Mouse (Mus musculus): Measurements from ENCODE around the gene Eaf2. TPM values are rescaled to one million over a fixed set of nuclear protein-coding genes. Genes with fewer than 3 reads are reported as not detected.
"Not testable (repeated sequence)": the region's sequence is repeated elsewhere in the genome, so short reads cannot be mapped to it uniquely, and the experiment has no call there.

The Eaf2 gene
- polyA plus RNA-seq, 1 experiment from 2014 or later, result 8.5 TPM

GRCm38 (mm10) chr16:36891415-36891814 is 16.6 kb upstream of the Eaf2 start:
- Histone ChIP-seq H3K9ac (no peak overlapping the region), H3K27me3 (no peaks in the 10 kb centered on the region), H3K9me3 (replicated peaks) (no peaks in the 10 kb centered on the region), H3K4me2 (no peak overlapping the region), H3K4me1 (no peaks in the 10 kb centered on the region), H3K4me3 (replicated peaks) (no peak overlapping the region), H3K27ac (no peak overlapping the region), H3K36me3 (peaks cover 90% of the 10 kb centered on the region)
- no peak for ATAC-seq (replicated peaks; ENCODE audit: low FRiP score)
- 91% methylated on average over 4 of the region's 4 CpGs for WGBS

GRCm38 (mm10) chr16:36890559-36890958 is 15.8 kb upstream of the Eaf2 start:
- 95% methylated on average over 3 of the region's 3 CpGs for WGBS
- no peak overlapping the region for H3K4me3 ChIP-seq (replicated peaks)
- H3K27ac ChIP-seq, result no peak overlapping the region
- H3K4me2 ChIP-seq, result no peak overlapping the region
- H3K9ac ChIP-seq, result no peak overlapping the region
- H3K27me3 ChIP-seq, result no peaks in the 10 kb centered on the region
- peaks cover 91% of the 10 kb centered on the region for H3K36me3 ChIP-seq
- no peaks in the 10 kb centered on the region for H3K4me1 ChIP-seq
- no peaks in the 10 kb centered on the region for H3K9me3 ChIP-seq (replicated peaks)
- peak; percentile 77; the same call in 1 of the 2 replicates for ATAC-seq (replicated peaks; ENCODE audit: low FRiP score)

- no peaks in the 10 kb centered on the region for H3K4me1 ChIP-seq
- no peak overlapping the region for H3K9ac ChIP-seq
- H3K36me3 ChIP-seq, result peaks cover 67% of the 10 kb centered on the region
- ATAC-seq (replicated peaks; ENCODE audit: low FRiP score), result no peak
- no peak overlapping the region for H3K4me3 ChIP-seq (replicated peaks)
- no peaks in the 10 kb centered on the region for H3K27me3 ChIP-seq
- WGBS, result 86% methylated on average over 5 of the region's 5 CpGs
- no peak overlapping the region for H3K4me2 ChIP-seq
- H3K27ac ChIP-seq, result no peak overlapping the region
- no peaks in the 10 kb centered on the region for H3K9me3 ChIP-seq (replicated peaks)
These were observed 12.7 kb upstream of the Eaf2 start for GRCm38 (mm10) chr16:36887546-36887945.

- no peak overlapping the region for H3K4me3 ChIP-seq (replicated peaks)
- H3K27ac ChIP-seq, result no peak overlapping the region
- H3K9ac ChIP-seq, result no peak overlapping the region
- H3K27me3 ChIP-seq, result no peaks in the 10 kb centered on the region
- no peak overlapping the region for H3K4me2 ChIP-seq
- H3K4me1 ChIP-seq, result no peaks in the 10 kb centered on the region
- no peaks in the 10 kb centered on the region for H3K9me3 ChIP-seq (replicated peaks)
- WGBS, result 94% methylated on average over 11 of the region's 11 CpGs
- H3K36me3 ChIP-seq, result peaks cover 51% of the 10 kb centered on the region
- no peak for ATAC-seq (replicated peaks; ENCODE audit: low FRiP score)
These were observed 11.1 kb upstream of the Eaf2 start for GRCm38 (mm10) chr16:36885912-36886311.

- no peak for ATAC-seq (replicated peaks; ENCODE audit: low FRiP score)
- H3K27me3 ChIP-seq, result no peaks in the 10 kb centered on the region
- no peak overlapping the region for H3K4me2 ChIP-seq
- H3K9me3 ChIP-seq (replicated peaks), result no peaks in the 10 kb centered on the region
- peaks cover 43% of the 10 kb centered on the region for H3K36me3 ChIP-seq
- no peak overlapping the region for H3K9ac ChIP-seq
- H3K4me3 ChIP-seq (replicated peaks), result no peak overlapping the region
- H3K4me1 ChIP-seq, result no peaks in the 10 kb centered on the region
- 85% methylated on average over 4 of the region's 4 CpGs for WGBS
- no peak overlapping the region for H3K27ac ChIP-seq
These were observed 10.1 kb upstream of the Eaf2 start for GRCm38 (mm10) chr16:36884881-36885280.

- no peak overlapping the region for H3K4me2 ChIP-seq
- no peaks in the 10 kb centered on the region for H3K9me3 ChIP-seq (replicated peaks)
- no peaks in the 10 kb centered on the region for H3K27me3 ChIP-seq
- no peak overlapping the region for H3K4me3 ChIP-seq (replicated peaks)
- ATAC-seq (replicated peaks; ENCODE audit: low FRiP score), result no peak
- 76% methylated on average over 5 of the region's 5 CpGs for WGBS
- peaks cover 25% of the 10 kb centered on the region for H3K36me3 ChIP-seq
- H3K4me1 ChIP-seq, result no peaks in the 10 kb centered on the region
- H3K27ac ChIP-seq, result no peak overlapping the region
- H3K9ac ChIP-seq, result no peak overlapping the region
These were observed 8.0 kb upstream of the Eaf2 start for GRCm38 (mm10) chr16:36882737-36883343.

- WGBS, result 81% methylated on average over 5 of the region's 5 CpGs
- no peak for ATAC-seq (replicated peaks; ENCODE audit: low FRiP score)
These were observed 2.5 kb upstream of the Eaf2 start for GRCm38 (mm10) chr16:36877316-36877715.

GRCm38 (mm10) chr16:36875276-36875851 is 561 bp upstream of the Eaf2 start:
- ATAC-seq (replicated peaks; ENCODE audit: low FRiP score), result peak; percentile 88
- Histone ChIP-seq H3K9ac (peak overlapping the region; percentile 81), H3K27me3 (no peaks in the 10 kb centered on the region), H3K9me3 (replicated peaks) (no peaks in the 10 kb centered on the region), H3K4me2 (peak overlapping the region; percentile 66), H3K36me3 (peaks cover 18% of the 10 kb centered on the region), H3K4me3 (replicated peaks) (peak overlapping the region; percentile 83), H3K27ac (peak overlapping the region; percentile 86), H3K4me1 (peaks cover 17% of the 10 kb centered on the region)
- WGBS, result under 1% methylated on average over 48 of the region's 48 CpGs

More at GRCm38 (mm10) chr16:36877316-36877715, 2.5 kb upstream of the Eaf2 start:
- H3K27ac ChIP-seq, result no peak overlapping the region
- peaks cover 17% of the 10 kb centered on the region for H3K4me1 ChIP-seq
- no peak overlapping the region for H3K9ac ChIP-seq
- H3K9me3 ChIP-seq (replicated peaks), result no peaks in the 10 kb centered on the region
- H3K4me2 ChIP-seq, result no peak overlapping the region
- H3K27me3 ChIP-seq, result no peaks in the 10 kb centered on the region
- H3K4me3 ChIP-seq (replicated peaks), result no peak overlapping the region
- peaks cover 8% of the 10 kb centered on the region for H3K36me3 ChIP-seq

- H3K27ac ChIP-seq, result no peak overlapping the region
These were observed 5.4 kb downstream of the Eaf2 start for GRCm38 (mm10) chr16:36869442-36869841.

GRCm38 (mm10) chr16:36863585-36863984 is 11.2 kb downstream of the Eaf2 start:
- H3K4me2 ChIP-seq, result no peak overlapping the region
- no peak for ATAC-seq (replicated peaks; ENCODE audit: low FRiP score)
- no peak overlapping the region for H3K4me3 ChIP-seq (replicated peaks)
- H3K27me3 ChIP-seq, result no peaks in the 10 kb centered on the region
- H3K9ac ChIP-seq, result no peak overlapping the region
- H3K27ac ChIP-seq, result no peak overlapping the region
- no peaks in the 10 kb centered on the region for H3K9me3 ChIP-seq (replicated peaks)
- WGBS, result 90% methylated on average over 3 of the region's 3 CpGs
- H3K4me1 ChIP-seq, result no peaks in the 10 kb centered on the region
- peaks cover 53% of the 10 kb centered on the region for H3K36me3 ChIP-seq

More at GRCm38 (mm10) chr16:36869442-36869841, 5.4 kb downstream of the Eaf2 start:
- Histone ChIP-seq H3K9me3 (replicated peaks) (no peaks in the 10 kb centered on the region), H3K27me3 (no peaks in the 10 kb centered on the region), H3K9ac (no peak overlapping the region), H3K36me3 (peaks cover 59% of the 10 kb centered on the region), H3K4me2 (no peak overlapping the region), H3K4me3 (replicated peaks) (no peak overlapping the region), H3K4me1 (peaks cover 6% of the 10 kb centered on the region)
- WGBS, result 91% methylated on average over 2 of the region's 2 CpGs
- no peak for ATAC-seq (replicated peaks; ENCODE audit: low FRiP score)

GRCm38 (mm10) chr16:36851202-36851601 is 23.6 kb downstream of the Eaf2 start:
- no peak overlapping the region for H3K27ac ChIP-seq
- no peak overlapping the region for H3K4me3 ChIP-seq (replicated peaks)
- no peak for ATAC-seq (replicated peaks; ENCODE audit: low FRiP score)
- no peaks in the 10 kb centered on the region for H3K27me3 ChIP-seq
- H3K9me3 ChIP-seq (replicated peaks), result no peaks in the 10 kb centered on the region
- no peak overlapping the region for H3K4me2 ChIP-seq
- WGBS, result 96% methylated on average over 3 of the region's 3 CpGs
- H3K4me1 ChIP-seq, result no peaks in the 10 kb centered on the region
- H3K36me3 ChIP-seq, result peaks cover 40% of the 10 kb centered on the region
- H3K9ac ChIP-seq, result no peak overlapping the region

- not testable (repeated sequence) for H3K4me2 ChIP-seq; ATAC-seq (replicated peaks; ENCODE audit: low FRiP score); H3K9me3 ChIP-seq (replicated peaks); H3K4me3 ChIP-seq (replicated peaks); H3K27me3 ChIP-seq; H3K4me1 ChIP-seq; H3K27ac ChIP-seq; H3K9ac ChIP-seq
- WGBS, result 93% methylated on average over 1 of the region's 1 CpGs
- H3K36me3 ChIP-seq, result peaks cover 31% of the 10 kb centered on the region
These were observed 27.9 kb downstream of the Eaf2 start for GRCm38 (mm10) chr16:36846894-36847293.
